Mouse (Mus musculus): ENCODE measurements around the gene Apex1.
A peak's percentile ranks its signal among the peaks of the same experiment; 100 is the strongest.
"Not testable (repeated sequence)": the region's sequence is repeated elsewhere in the genome, so short reads cannot be mapped to it uniquely, and the experiment has no call there.

Apex1 gene

DNA sequence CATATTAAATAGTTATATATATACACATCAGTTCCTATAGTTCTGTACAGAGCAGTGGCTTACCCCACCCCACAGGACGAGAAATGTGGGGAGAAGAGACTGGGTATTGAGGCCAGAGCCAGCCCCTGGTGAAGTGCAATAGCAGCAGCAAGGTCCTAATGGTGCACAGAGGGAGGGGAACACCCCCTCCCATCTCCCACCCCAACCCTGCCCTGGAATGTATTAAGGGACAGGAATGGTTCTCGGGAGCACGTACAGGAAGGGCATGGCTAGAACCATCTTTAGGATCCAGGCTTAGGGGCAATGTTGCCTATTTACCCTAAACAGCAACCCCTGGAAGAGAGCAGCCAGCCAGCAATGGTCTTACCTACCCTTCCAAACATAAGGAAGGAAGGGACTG is 2.6 kb downstream of the Apex1 start:
- DNase-seq: no peak

DNA sequence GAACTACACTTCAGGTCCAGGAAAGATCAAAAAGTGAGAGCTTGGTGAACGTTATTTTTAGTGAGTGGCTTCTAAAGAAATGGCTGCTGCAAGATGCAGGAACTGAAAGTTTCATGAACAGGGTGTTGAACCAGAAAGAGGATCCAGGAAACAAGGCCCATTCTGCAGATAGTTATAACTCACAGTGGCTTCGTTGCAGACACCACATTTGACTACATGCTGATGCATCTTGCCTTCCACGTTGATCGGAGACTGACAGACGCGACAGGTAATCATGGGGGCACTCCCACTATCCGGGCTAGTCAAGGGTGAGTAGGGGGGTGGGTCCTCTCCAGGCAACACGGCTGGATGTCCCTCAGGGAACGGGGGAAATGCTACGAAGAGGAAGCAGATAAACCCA is 5.2 kb downstream of the Apex1 start:
- DNase-seq: no peak

DNA sequence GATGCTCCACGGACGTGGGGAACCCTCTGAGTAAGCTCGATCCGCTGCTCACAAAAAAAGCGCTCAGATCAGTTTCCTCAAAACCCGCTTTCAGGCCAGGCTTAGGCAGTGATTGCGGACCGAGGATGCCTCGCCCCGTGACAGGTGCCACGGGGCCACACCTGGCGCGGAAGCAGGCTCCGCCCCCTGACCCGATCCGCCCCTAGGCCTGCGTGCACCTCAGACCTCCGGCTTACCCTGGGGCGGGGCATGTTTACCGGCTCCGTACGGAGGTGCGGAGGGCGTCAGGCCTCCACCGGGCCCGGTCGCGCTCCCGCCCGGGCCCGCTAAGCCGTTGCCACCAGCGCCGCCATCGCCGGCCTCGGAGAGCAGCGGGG is 5.6 kb downstream of the Apex1 start:
- peak; percentile 80 to 88 for DNase-seq

DNA sequence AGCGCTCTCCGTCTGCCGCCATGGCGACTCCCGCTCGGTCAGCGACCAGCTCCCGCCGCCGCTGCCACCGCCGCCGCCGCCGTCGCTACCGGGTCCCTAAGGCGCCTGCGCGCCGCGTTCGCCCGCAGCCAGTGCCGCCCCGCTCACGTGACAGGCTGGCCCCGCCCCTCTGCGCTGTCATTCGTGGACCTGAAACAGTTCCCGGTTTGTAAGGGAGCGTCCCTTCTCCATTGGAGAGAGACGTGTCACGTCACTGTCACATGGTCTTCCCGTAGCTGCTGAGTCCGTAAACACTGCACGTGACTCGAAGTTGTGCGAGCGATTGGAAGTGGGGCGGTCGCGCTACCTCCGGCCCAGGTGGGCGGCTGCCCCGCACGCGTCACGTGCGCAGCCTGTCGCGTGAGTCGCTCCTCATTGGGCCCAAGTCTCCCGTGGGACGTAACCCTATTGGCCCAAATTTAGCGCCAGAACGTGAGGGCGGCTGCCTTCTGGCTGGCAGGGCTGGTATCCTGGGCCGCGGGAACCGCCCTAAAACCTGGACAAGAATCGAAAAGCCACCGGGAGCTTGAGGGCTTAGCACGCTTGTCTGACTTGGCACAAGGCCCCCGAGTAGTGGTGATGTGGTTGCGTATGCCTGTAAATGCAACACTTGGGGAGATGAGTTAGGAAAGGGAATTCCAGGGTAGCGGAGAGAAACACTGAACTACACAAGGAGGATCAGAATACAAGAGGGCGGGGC is 6.2 kb downstream of the Apex1 start, which contains the start of the genes Pip4p1 and Pnp:
Gene Pip4p1, minus strand, starts transcription at position 103 of the 739 bp plus-strand sequence.
Gene Pnp, plus strand, starts transcription at position 329 of the 739 bp plus-strand sequence.
- DNase-seq: peak; percentile 100

DNA sequence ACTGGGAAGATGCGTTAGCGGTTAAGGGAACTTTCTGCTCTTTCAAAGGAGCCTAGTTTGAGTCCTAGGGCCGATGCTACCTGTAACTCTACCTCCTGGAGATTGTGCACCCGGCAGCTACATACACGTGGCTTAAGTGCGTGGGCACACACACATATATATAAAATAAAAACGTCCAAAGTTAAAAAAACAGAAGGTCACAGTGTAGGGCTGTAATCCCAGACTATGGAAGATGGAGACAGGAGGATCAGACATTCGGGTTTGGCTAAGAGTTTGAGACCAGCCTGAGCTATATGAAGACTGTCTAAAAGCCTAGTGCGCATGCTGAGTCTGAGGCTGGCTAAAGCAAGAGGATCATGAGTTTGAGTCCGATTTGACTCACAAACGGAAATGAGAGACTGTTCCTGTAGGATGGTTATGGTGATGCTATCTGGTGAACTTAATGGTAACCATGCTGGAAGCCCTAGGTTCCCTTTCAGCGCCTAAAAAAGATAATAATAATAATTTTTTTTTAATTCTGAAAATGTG is 6.8 kb downstream of the Apex1 start:
- DNase-seq: no peak

DNA sequence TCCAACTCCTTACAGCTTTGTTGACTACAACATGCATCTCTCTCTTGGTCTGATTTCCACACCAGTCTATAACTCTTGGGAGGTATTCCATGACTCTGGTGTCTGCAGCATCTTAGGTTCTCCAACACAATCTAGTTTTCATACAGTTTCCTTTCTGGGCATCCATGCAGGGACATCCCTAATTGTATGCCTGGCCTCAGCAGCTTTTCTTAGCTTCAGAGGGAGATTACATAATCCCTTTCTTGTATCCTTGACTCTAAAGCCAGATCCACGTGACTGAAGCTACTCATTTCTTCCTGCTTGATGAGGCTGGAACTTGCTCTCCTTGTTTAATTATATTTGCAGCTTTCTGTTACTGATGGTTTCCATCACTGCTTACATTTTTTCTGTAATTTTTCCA is 11.9 kb downstream of the Apex1 start:
- DNase-seq: no peak

DNA sequence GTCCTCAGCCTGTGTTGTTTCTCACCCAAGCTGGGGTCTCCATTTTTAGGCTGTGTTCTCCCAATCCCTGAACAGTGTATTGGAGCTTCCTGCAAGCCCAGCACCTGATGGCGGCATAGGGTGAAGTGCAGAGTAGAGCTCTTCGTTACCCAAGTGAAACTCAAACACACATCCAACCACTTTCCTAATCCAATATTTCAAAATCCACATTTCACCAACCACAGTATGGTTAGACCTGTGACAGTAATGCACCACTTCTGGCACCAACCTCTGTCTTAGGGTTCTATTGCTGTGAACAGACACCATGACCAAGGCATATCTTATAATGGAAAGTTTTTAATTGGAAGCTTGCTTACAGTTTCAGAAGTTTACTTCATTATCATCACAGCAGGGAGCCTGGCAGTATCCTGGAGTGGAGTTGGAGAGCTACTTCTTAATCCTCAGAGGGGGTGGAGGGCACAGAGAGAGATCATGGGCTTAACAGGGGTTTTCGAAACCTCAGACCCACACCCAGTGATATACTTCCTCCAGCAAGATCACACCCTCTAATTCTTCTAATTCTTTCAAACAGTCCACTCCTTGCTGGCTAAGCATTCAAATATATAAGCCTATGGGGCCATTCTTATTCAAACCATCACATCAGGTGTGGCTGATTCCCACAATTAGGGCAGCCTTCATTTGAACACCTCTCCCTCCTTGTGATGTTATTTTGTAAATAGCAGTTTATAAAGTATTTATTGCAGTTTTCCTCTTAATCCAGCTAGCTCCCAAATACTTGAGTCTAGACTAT is 13.5 kb downstream of the Apex1 start:
- DNase-seq: no peak

DNA sequence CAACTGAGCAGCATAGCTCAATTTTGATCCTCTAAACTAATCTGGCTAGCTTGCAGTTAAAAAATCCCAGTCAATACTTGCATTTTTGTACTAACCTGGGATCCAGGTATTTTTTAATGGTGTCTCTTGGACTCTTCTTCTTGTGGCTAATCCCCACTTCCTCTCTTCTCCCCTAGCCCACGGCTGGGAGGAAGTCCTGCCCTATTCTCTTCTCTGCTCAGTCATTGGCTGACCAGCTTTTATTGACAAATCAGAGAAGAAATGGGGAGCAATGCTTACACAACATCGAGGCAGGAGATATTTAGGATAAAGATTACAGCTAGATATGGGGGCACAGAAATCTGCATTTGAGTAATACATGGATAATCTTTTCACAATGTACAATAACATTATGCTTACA is 14.2 kb downstream of the Apex1 start:
- no peak for DNase-seq

DNA sequence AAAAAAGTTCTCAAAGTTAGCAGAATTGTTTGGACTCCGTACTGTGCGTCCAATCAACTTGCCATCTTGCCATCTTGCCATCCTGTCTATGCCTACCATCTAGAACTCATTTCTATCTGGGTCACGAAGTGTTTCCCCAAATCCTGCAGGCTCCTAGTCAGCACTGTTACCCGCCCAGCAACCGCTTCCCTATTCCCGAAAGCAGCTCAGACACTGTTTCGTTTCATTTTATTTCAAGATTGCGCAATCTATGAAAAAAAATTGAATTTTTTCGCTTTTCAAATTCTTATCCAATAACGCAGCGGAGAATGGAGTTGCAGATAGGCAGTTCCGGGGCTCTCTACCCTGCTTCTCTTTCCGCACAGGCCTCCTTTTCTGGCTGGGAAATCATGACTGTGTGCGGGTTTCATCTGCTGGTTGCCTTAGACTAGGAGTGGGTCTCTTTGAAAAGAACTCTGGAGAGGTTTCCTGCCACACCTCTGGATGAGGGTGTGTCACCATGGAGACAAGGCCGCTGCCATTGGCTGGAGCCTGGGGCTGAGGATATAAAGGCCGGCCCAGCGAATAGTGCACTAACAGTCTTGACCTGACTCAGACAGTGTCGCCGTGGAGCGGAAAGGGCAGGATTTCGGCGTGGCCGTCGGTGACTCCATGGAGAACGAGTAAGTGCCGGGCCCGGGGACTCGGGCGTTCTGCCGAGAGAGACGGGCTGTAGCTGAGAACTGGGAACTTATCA is 19.3 kb downstream of the Apex1 start, which contains the start of gene Gm49342:
Gene Gm49342, plus strand, starts transcription at position 586 of the 736 bp plus-strand sequence.
- DNase-seq: peak; percentile 96 to 97

DNA sequence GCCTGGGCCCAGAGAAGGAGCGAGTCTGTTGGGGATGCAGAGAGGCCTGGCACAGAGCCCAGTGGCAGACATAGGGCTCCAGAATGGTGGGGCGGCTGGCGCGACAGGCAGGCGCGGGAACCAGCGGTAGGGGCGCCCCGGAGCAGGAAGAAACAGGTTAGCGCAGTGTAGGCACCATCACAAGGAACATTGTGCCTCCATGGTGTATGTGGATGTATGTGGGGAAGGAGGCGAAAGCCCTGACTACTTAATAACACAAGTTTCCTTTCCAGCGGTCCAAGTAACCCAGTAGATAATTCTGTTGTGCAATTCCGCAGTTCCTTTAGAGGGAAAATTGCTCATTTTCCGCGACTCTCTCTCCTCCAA is 19.9 kb downstream of the Apex1 start:
- peak in 1 of 2 experiments; percentile 56 for DNase-seq

DNA sequence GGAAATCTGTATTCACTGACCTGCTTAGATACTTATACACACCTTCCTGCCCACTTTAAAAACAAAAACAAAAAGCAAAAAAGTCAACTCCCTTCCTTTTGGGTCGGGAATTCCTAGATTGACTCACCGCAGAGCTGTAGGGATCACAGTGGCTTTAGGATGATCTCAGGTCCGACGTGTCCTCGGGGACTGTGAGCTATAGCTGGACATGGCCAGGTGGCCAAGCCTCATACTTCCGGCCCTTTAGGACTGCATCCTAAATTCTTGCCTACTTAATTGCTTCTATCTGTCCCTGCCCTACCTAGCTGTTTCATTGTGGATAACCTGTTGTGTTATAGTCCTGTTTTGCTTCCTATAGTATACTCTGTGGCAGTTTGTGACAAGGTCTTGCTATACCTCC is 20.3 kb downstream of the Apex1 start:
- DNase-seq: not testable (repeated sequence)

DNA sequence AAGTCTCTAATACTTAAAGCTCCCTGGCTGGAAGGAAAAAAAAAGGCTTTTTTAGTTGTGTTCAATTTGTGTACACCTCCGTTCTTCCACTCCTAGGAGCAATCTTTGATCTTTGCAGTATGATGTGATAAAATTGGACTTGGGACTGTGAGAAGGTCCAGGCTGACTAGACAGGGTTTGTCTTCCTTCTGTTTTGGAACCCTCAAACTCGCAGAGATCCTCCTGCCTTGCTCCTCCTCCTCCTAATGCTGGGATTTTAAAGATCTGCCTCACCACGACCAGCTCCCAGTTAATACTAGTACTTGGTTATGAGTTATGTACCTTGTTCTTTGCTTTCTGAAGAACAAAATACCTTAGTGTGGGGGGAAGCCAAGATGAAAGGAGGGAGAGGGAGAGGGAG is 20.8 kb downstream of the Apex1 start:
- not testable (repeated sequence) for DNase-seq

DNA sequence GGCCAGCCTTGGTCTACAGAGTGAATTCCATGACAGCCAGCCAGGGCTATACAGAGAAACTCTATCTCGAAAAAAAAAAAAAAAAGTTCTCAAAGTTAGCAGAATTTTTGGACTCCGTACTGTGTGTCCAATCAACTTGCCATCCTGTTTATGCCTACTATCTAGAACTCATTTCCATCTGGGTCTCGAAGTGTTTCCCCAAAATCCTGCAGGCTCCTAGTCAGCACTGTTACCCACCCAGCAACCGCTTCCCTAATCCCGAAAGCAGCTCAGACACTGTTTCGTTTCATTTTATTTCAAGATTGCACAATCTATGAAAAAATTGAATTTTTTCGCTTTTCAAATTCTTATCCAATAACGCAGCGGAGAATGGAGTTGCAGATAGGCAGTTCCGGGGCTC is 30.7 kb downstream of the Apex1 start:
- DNase-seq: no peak

DNA sequence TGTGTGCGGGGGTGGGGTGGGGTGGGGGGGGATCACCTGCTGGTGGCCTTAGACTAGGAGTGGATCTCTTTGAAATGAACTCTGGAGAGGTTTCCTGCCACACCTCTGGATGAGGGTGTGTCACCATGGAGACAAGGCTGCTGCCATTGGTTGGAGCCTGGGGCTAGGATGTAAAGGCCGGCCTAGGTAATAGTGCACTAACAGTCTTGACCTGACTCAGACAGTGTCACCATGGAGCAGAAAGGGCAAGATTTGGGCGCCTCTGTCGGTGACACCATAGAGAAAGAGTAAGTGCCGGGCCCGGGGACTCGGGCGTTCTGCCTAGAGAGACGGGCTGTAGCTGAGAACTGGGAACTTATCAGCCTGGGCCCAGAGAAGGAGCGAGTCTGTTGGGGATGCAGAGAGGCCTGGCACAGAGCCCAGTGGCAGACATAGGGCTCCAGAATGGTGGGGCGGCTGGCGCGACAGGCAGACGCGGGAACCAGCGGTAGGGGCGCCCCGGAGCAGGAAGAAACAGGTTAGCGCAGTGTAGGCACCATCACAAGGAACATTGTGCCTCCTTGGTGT is 31.3 kb downstream of the Apex1 start, which contains the start of gene Pnp2:
Gene Pnp2, plus strand, starts transcription at position 51 of the 567 bp plus-strand sequence.
- DNase-seq: peak; percentile 51 to 72

DNA sequence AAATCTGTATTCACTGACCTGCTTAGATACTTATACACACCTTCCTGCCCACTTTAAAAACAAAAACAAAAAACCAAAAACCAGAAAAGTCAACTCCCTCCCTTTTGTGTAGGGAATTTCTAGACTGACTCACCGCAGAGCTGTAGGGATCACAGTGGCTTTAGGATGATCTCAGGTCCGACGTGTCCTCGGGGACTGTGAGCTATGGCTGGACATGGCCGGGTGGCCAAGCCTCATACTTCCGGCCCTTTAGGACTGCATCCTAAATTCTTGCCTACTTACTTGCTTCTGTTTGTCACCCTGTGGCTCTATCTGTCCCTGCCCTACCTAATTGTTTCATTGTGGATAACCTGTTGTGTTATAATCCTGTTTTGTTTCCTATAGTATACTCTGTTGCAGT is 32.0 kb downstream of the Apex1 start:
- not testable (repeated sequence) for DNase-seq

DNA sequence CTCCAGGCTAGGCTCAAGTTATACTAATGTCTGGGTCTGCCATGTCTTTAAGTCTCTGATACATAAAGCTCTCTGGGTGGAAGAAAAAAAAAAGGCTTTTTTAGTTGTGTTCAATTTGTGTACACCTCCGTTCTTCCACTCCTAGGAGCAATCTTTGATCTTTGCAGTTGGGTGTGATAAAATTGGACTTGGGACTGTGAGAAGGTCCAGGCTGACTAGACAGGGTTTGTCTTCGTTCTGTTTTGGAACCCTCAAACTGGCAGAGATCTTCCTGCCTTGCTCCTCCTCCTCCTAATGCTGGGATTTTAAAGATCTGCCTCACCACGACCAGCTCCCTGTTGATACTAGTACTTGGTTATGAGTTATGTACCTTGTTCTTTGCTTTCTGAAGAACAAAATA is 32.4 kb downstream of the Apex1 start:
- not testable (repeated sequence) for DNase-seq

DNA sequence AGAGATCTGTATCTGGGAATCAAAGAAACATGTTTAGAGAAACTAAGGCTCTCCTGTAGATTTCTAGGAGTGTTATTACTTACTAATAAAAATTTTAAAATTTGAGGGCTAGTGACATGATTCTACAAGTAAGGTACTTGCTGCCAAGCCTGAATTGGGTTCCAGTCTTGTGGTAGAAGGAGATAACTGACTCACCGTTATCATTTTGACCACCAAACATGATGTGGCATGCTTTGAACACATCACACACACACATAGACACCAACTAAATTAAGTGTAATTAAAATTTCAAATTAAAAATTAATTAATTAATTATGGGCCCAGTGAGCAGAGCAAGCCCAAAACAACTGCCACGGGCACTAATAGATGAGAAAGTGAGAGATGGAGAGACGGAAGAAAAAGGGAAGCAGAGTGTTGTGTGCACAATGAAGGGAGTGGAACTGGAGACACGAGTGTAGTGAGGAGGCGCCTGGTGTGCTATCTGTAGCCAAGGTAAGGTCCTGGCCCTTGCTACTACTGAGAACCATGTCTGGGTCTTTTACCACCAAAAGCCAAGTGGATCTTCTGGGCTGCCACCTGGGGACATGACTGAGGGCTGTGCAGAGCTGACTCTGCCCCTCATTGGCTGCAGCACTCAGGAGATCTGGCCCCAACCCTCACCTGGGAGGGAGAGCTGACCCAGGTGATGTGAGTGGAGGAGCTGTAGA is 33.7 kb downstream of the Apex1 start:
- DNase-seq: not testable (repeated sequence)

DNA sequence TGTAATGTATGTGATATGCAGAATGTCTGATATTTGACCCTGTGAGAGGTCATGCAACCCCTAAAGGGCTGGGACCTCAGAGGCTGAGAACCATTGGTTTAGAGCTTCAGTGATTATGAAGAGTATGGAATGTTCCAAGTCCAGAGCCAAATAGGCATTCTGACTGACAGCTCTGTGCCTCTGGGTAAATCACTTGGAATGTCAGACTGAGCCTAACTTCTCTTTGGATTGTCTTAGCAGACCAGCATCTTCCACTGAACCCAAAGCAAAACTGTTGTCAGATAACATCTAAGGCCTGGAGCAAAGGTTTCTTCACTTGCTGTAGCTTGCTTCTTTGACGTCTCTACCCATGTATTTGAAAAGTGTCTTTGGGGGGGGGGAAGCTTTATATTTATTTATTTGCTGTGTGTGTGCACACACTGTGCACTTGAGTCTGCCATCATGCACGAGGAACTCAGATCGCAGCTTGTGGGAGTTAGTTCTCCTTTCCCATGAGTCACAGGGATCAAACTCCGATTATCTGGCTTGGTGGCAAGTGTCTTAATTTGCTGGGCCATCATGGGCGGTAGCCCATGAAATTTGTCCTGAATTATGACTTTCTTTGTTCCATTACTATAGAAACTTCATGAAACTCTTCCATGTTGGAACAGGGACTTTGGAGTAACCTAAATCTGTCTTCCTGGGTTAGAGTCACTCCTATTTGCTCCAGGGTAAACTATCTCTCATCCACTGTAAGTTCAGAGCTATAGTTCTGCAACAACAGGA is 43.6 kb downstream of the Apex1 start:
- DNase-seq: no peak

DNA sequence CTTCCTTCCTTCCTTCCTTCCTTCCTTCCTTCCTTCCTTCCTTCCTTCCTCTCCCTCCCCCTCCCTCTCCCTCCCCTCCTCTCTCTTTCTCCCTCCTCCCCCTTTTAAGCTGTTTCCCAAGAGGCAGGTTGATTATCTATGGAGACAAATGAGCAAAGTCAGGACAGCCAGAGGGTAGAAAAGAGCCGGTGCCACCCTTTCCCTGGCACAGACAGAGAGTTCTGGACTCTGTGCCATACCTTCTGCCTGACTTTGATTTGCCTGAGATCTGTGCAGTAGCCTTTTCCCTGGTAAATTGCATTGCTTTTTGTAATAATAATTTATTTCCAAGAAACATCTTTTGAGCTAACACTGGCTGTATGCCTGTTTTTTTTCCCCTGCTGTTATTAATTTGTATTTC is 44.3 kb downstream of the Apex1 start:
- DNase-seq: no peak

DNA sequence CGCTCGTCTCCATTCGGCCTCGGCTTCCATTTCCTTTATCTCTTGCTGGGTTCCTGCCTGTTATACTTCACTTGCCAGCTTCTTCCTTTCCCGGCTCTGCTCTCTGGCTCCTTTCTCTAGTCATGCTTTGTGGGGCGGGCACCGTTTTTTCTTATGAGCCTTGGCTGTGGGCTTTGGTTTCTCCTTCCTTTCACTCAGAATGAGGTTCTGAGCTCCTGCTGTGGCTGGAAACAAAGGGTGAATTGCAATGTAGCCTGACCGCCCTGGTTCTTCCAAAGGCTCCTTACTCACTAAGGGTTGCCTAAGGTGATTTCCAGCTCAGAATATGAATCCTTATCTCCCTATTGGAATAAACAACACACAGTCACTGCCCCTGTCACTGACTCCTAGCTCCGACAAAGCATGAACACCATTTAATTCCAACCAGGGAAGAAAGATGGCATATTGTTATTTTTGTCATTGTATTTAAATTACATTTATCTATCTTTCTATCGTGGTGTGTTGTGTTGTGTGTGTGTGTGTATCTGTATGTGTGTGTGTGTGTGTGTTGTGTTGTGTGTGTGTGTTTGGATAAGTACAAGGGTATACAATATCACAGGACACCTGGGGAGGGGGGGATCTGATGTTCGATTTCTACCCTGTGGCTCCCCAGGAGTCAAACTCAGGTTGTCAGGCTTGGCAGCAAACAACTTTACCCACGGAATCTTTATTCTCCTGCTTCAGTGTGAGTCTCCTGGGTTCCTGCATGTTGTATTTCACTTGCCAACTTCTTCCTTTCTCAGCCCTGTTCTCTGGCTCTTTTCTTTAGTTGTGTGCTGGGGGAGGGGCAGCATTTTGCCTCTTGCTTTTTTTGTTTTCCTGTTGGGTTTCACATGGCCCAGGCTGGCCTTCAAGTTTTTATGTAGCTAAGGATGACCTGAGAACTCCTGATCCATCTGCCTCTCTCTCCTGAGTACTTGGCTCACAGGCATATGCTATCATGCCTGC is 45.1 kb downstream of the Apex1 start:
- no peak for DNase-seq

Data from kidney, postnatal 36 days (tissue).